Mouse (Mus musculus) telencephalon, adult 2 months (tissue): Measurements from ENCODE around the gene Lpar1.
"Not testable (repeated sequence)": the region's sequence is repeated elsewhere in the genome, so short reads cannot be mapped to it uniquely, and the experiment has no call there.

Experiments used
- DNase-seq: peaks from one replicate; pipeline ENCODE4 v3.0.0-alpha.2; 2011; ENCODE audit warnings: low read depth, low spot score

Lpar1 gene

GRCm38 (mm10) chr4:58546441-58547272, 7.0 kb downstream of the Lpar1 start:
- DNase-seq = no peak

GRCm38 (mm10) chr4:58545888-58546432, 7.7 kb downstream of the Lpar1 start:
- no peak for DNase-seq

GRCm38 (mm10) chr4:58543171-58543570, 10.5 kb downstream of the Lpar1 start:
- no peak for DNase-seq

- not testable (repeated sequence) for DNase-seq
These were observed 11.0 kb downstream of the Lpar1 start for GRCm38 (mm10) chr4:58542656-58543055.

- DNase-seq = no peak
These were observed 12.9 kb downstream of the Lpar1 start for GRCm38 (mm10) chr4:58540841-58541240.

- no peak for DNase-seq
These were observed 13.3 kb downstream of the Lpar1 start for GRCm38 (mm10) chr4:58540385-58540784.

GRCm38 (mm10) chr4:58538696-58539095, 15.0 kb downstream of the Lpar1 start:
- no peak for DNase-seq

- no peak for DNase-seq
These were observed 17.9 kb downstream of the Lpar1 start for GRCm38 (mm10) chr4:58535754-58536153.

GRCm38 (mm10) chr4:58534726-58535350, 18.9 kb downstream of the Lpar1 start:
- DNase-seq = no peak

- DNase-seq = no peak
These were observed 19.5 kb downstream of the Lpar1 start for GRCm38 (mm10) chr4:58534141-58534571.

- no peak for DNase-seq
These were observed 20.2 kb downstream of the Lpar1 start for GRCm38 (mm10) chr4:58533519-58533918.

GRCm38 (mm10) chr4:58532326-58532725, 21.4 kb downstream of the Lpar1 start:
- no peak for DNase-seq

- DNase-seq = no peak
These were observed 23.0 kb downstream of the Lpar1 start for GRCm38 (mm10) chr4:58530706-58531105.

- no peak for DNase-seq
These were observed 23.4 kb downstream of the Lpar1 start for GRCm38 (mm10) chr4:58530279-58530678.

- DNase-seq = no peak
These were observed 25.8 kb downstream of the Lpar1 start for GRCm38 (mm10) chr4:58527852-58528251.

- no peak for DNase-seq
These were observed 32.6 kb downstream of the Lpar1 start for GRCm38 (mm10) chr4:58521137-58521536.

GRCm38 (mm10) chr4:58520531-58520930, 33.2 kb downstream of the Lpar1 start:
- DNase-seq = no peak

GRCm38 (mm10) chr4:58519891-58520290, 33.8 kb downstream of the Lpar1 start:
- DNase-seq = no peak

- DNase-seq = no peak
These were observed 35.3 kb downstream of the Lpar1 start for GRCm38 (mm10) chr4:58518215-58518988.

- DNase-seq = no peak
These were observed 36.9 kb downstream of the Lpar1 start for GRCm38 (mm10) chr4:58516810-58517209.

- no peak for DNase-seq
These were observed 37.5 kb downstream of the Lpar1 start for GRCm38 (mm10) chr4:58516221-58516620.

- DNase-seq = no peak
These were observed 42.1 kb downstream of the Lpar1 start for GRCm38 (mm10) chr4:58511554-58511953.
